Mouse (Mus musculus) lung, postnatal 0 days (tissue): ENCODE data around the gene Lrp2bp.

Experiments used
- CTCF ChIP-seq: IDR thresholded peaks from 2 replicates; pipeline ENCODE4 v1.5.1; 2016; ENCODE audit warnings: antibody characterized with exemption, mild to moderate bottlenecking
- EP300 ChIP-seq: IDR thresholded peaks from 2 replicates; pipeline ENCODE4 v1.6.1; 2016; ENCODE audit warnings: antibody characterized with exemption, mild to moderate bottlenecking, control low read depth

GRCm38 (mm10) chr8:46040260-46040659 lies 41.2 kb downstream of the Lrp2bp start:
- TF ChIP-seq CTCF (no peak), EP300 (no peak)
